In the genomic region with DNA sequence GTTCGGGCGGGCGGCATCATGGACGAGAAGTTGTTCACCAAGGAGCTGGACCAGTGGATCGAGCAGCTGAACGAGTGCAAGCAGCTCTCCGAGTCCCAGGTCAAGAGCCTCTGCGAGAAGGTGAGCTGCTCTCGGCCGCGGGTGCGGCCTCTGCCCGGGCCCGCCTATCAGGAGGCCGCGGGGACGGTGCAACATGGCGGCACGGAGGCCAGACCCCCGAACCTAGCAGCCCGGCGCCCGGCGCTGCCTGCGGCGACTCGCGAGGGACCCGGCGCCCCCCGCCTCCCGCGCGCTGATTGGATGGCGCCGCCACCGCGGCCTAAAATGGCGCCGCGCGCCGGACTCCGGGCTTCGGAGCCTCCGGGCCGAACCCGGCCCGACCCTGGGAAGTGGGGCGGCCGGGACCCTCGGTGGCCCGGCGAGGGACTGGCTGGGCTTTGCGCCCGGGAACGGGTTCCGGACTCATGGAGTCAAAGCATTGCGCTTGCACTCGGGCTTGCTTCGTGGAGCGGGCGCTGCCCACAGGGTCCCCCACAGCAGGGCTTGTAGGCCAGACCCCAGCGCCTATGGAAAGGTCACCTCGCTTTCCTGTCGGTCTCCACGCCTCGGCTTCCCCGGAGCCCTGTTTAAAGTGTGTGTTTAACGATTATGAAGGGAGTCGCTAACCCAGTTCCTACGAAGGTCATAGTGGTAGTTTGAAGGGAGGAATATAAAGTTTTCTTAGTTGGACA, we compare ENCODE assay signal across 8 mouse cellular contexts. TPM values are rescaled to one million over a fixed set of nuclear protein-coding genes. Genes with fewer than 3 reads are reported as not detected.
DNase-seq lines count a peak whose midpoint lies in the region; ATAC-seq lines count a peak whose summit lies in the region.

No protein-coding gene starts in this region.

- peak overlapping the region; percentile 84 for H3K9ac ChIP-seq in hindbrain, embryonic 15.5 days

- peaks cover 43% of the 10 kb centered on the region for H3K4me1 ChIP-seq in hindbrain, embryonic 15.5 days (replicated peaks)
- H3K4me1 ChIP-seq in megakaryocyte, embryonic 14.5 days = peaks cover 76% of the 10 kb centered on the region

- ATAC-seq in hindbrain, embryonic 15.5 days (ENCODE audit: low FRiP score, low read depth) = peak; percentile 73

- H3K9me3 ChIP-seq in hindbrain, embryonic 15.5 days = no peaks in the 10 kb centered on the region
- no peaks in the 10 kb centered on the region for H3K9me3 ChIP-seq in megakaryocyte, embryonic 14.5 days

- no peaks in the 10 kb centered on the region for H3K36me3 ChIP-seq in hindbrain, embryonic 15.5 days
- peaks cover 22% of the 10 kb centered on the region for H3K36me3 ChIP-seq in megakaryocyte, embryonic 14.5 days (replicated peaks; ENCODE audit: low read length)

- H3K4me2 ChIP-seq in hindbrain, embryonic 15.5 days = peak overlapping the region; percentile 96

- intact Hi-C loops in left cerebral cortex, postnatal 10 days (cut with DNase I) = loop anchor here (5.0 kb wide), 1 partner anchor 97 kb away; a partner anchor contains a TSS

- H3K27ac ChIP-seq in hindbrain, embryonic 15.5 days (replicated peaks) = peak overlapping the region; percentile 95

- peak; percentile 76 for DNase-seq in NIH3T3 (ENCODE audit: low read depth)
- peak; percentile 80 to 83 for DNase-seq in cerebellum, postnatal 25 days
- peak; percentile 60 to 69 for DNase-seq in frontal cortex, postnatal 36 days (ENCODE audit: low spot score in 2 of 2)
- peak; percentile 45 to 88 for DNase-seq in left cerebral cortex, postnatal 10 days (ENCODE audit: extremely low spot score in 1 of 2, low spot score in 2 of 2)
- DNase-seq in right cerebral cortex, adult 2 months (ENCODE audit: low spot score in 2 of 2) = peak; percentile 42 to 67
- DNase-seq in urinary bladder, postnatal 14 days (ENCODE audit: low spot score) = peak; percentile 57

- no peaks in the 10 kb centered on the region for H3K27me3 ChIP-seq in hindbrain, embryonic 15.5 days
- no peaks in the 10 kb centered on the region for H3K27me3 ChIP-seq in megakaryocyte, embryonic 14.5 days (replicated peaks)

- peak overlapping the region; percentile 100 for H3K4me3 ChIP-seq in hindbrain, embryonic 15.5 days
- H3K4me3 ChIP-seq in megakaryocyte, embryonic 14.5 days (replicated peaks) = peak overlapping the region; percentile 98

- under 1% methylated on average over 61 of the region's 72 CpGs for WGBS in hindbrain, embryonic 15.5 days

RNA-seq across cellular contexts. Expression of a gene that starts 0.7 kb away (rescaled TPM):
- 126 and 131 TPM in 2 replicates for polyA plus RNA-seq in hindbrain, embryonic 15.5 days (2015; fragmentation: Nextera tagmentation; extraction: Ambion mirVana)
- 100 to 1,000 TPM; 145 to 149 TPM for total RNA-seq in left cerebral cortex, postnatal 10 days (2021)
- polyA plus RNA-seq in megakaryocyte, embryonic 14.5 days (2012; ENCODE audit: insufficient read depth, low replicate concordance) = 4.4 and 8.0 TPM in 2 replicates

RNA-seq across cellular contexts. Expression of a gene that starts 46.1 kb away (rescaled TPM):
- not detected in 2 replicates for polyA plus RNA-seq in hindbrain, embryonic 15.5 days (2015; fragmentation: Nextera tagmentation; extraction: Ambion mirVana)
- not detected for total RNA-seq in left cerebral cortex, postnatal 10 days (2021)
- polyA plus RNA-seq in megakaryocyte, embryonic 14.5 days (2012; ENCODE audit: insufficient read depth, low replicate concordance) = not detected in 2 replicates

Comparison
In these comparisons a context has a peak if more than half of its experiments do, and no peak if none do; other contexts are left out.
1. Peak in every context shown above with its lines: DNase-seq, ATAC-seq, H3K4me3 ChIP-seq and H3K27ac ChIP-seq.
2. RNA of a gene that starts 0.7 kb away (polyA plus RNA-seq): 126 to 131 TPM in hindbrain, embryonic 15.5 days; 4.4 to 8.0 TPM in megakaryocyte, embryonic 14.5 days; every median in the first group is over 10 times any median in the second.